Mouse (Mus musculus): ENCODE results near the gene Acvr1. TPM values are rescaled to one million over a fixed set of nuclear protein-coding genes. Genes with fewer than 3 reads are reported as not detected.

Gene Acvr1
- total RNA-seq, 2 experiments from 2014 or later: 57.6 to 63.7 TPM

DNA sequence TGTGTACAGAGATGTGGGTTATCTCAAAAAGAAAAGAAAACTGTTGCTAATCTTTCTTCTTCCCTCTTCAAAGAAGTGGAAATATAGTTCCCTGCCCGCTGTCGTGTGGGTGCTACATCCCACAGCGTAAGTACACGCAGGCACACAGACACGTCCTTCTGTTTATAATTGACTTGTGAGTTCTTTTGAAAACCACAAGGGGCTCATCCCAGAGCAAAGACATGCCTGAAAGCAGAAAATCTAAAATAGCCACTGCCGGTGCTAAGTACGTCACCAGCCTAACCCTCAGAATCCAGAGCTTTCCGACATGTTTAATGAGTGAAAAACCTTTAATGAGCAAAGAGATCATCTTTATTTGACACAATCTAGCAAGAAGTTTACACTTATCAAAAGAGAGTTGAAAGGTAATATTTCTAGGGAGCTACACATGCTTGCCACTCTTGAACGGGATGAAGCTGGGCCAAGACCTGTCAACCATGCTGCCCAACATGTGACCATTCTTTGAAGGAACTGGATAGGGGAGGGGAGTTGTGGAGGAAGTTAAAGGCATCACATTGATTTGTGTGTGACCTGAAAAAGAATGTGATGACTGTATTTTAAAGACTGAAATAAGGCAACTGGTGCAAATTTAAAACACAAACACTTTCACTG lies 85.4 kb downstream of the Acvr1 start:
- no peak for DNase-seq (ENCODE audit: low spot score in 2 of 2)

DNA sequence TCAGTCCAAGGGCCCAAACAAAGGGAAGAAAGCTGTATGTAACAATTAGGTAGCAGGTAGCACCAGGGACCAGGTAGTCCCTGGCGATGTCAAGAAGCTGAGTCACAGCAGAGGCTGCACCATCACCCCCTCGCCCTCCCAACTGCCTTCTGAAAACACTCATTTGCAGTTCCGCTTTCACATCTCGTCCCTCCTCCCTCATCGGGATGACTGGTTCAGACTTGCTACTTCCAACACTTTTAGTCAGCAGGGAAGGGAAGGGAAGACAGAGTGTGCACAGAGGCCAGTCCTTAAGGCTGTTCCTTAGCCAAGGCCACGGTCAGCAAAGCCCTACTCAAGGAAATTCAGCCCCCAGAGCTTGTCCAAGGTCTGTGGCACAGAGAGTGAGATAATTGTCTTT lies 86.2 kb downstream of the Acvr1 start:
- no peak for DNase-seq (ENCODE audit: low spot score in 2 of 2)

DNA sequence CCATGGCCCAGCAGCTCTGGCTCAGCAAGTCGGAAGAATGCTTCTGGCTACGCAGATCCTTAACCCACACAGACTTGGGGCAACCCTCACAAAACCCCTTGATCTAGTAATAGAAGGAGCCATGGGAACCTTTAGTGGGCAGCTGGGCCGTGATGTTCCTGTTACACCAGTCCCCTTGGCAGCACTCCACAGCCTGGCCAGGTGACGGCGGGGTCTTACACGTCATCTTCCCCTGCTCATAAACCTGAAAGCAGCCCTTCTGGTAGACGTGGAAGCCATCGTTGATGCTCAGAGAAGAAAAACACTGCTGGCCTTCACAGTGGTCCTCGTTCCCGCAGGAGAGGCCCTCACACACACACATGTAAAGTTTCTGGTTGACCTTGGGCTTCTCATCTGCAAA lies 87.4 kb downstream of the Acvr1 start:
- DNase-seq (ENCODE audit: low spot score in 2 of 2): no peak

GRCm38 (mm10) chr2:58478144-58478543 lies 88.8 kb downstream of the Acvr1 start:
- DNase-seq (ENCODE audit: low spot score in 2 of 2): no peak

DNA sequence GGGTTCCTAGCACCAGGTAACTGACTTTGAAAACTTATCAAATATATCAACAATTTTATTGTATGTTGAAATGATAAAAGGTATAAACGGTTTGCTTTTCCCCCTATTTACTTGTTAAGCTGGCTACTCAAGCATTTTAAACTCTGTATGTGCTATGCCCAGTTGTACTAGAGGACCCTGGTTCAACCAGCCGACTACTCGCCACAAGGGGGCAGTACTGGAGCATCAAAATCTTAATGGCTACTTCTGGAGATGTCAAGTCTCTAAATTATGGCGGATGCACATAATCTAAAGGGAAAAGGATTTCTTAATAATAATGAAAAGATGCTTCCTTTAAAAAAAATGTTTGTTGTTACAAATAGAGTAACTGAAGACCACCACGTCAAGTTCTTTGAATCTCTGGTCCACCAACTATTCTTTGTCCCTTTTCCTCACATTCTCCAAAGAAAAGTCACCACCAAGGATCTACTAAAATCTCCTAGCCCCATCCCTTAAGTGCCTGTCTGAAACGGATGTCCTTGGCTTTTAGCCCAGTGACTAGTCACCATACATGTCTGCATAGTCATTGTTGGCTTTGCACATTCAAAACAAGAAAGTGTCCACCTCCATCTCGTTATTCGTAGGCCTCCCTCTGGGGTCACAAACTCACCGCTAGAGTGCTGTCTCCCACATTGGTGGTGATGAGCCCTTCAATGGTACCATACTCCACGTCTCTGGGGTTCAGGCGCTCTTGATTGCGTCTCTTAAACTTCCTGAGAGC lies 89.8 kb downstream of the Acvr1 start:
- peak; percentile 61 to 73 for DNase-seq (ENCODE audit: low spot score in 2 of 2)

DNA sequence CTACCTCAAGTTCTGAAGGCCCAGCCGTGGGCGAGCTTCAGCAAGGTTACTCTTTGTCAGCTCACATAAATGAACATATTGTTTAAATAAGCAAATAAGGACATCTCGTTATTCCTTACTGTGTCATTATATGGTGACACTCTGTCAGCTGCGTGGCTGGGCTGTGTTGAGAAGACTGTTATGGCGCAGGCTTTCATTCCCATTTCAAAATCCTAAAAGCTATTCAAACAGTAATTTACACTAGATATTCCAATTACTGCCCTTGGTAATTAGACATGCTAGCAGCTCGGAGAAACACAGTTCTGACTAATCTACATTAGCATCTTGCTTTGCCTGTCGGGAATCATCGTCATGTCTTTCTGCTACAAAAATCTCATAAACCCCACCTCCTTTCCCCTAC lies 91.4 kb downstream of the Acvr1 start:
- DNase-seq (ENCODE audit: low spot score in 2 of 2): no peak

GRCm38 (mm10) chr2:58470290-58470689 lies 96.7 kb downstream of the Acvr1 start:
- DNase-seq (ENCODE audit: low spot score in 2 of 2): no peak

GRCm38 (mm10) chr2:58469816-58470215 lies 97.1 kb downstream of the Acvr1 start, which contains the start of gene Gm17409:
Gene Gm17409 (plus strand): TSS chr2:58470116.
- DNase-seq (ENCODE audit: low spot score in 2 of 2): no peak

DNA sequence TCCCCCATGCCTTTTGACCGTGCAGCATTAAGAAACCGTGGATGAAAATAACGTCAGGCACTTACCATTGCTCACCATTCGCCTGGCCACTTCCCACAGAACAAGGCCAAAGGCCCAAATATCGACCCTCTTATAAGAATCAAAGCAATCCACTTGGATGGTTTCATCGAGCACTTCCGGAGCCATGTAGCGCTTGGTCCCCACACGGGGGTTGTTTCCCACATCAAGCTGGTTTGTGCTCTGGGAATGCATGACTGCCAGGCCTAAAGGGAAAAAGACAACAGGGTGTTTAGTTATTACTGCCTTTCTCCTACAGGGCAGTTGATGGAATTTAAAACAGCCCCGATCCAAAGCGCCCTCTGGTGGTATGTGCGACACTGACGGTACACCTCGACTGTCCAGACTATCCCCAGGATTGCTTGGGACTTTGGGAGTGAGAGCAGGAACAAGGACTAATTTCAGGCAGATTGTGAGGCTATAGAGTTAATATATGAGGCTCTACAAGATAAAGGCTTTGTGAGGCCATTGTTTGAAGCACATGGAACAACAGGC lies 108.1 kb downstream of the Acvr1 start:
- DNase-seq (ENCODE audit: low spot score in 2 of 2): no peak

DNA sequence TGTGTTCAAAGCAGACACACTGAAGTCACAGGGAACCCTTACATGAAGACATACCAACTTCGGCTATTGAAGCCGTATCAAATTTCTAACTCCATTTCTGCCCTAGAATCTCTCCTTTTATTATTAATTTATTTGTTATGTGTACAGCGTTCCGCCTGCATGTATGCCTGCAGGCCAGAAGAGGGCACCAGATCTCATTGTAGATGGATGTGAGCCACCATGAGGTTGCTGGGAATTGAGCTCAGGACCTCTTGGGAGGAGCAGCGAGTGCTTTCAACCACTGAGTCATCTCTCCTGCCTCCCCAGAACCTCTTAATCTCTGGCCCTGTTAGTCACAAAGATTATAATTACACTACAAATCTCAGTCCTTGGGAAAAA lies 109.5 kb downstream of the Acvr1 start:
- DNase-seq (ENCODE audit: low spot score in 2 of 2): no peak

DNA sequence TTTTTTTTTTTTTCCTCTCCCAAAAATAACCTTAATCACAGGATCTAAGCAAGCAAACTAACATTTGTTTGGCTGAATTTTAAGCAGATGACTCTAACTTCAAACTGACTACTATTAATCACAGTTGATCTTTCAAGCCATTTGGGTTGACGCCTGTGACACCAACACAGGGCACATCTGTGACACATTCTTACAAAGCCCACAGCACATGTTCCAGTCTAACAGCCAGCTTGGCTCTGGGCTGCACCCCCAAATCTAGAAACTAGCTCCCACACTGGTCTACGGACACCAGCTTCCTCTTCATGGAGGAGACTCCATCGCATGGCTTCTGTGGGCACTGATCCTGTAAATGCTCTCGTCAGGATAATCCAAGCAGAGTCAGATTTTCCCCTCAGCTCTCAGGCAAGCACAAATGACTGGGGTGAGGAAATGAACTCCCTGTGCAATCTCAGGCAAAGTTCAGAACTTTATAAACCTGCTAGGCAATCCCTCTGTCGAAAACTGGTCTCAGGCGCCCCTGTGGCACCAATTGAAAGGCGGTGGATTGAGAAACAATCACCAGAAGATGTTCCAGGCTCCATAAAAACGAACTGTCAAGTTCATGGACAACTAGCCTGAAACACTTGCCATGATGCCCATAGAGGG lies 110.0 kb downstream of the Acvr1 start:
- DNase-seq (ENCODE audit: low spot score in 2 of 2): no peak

GRCm38 (mm10) chr2:58454095-58454865 lies 112.7 kb downstream of the Acvr1 start:
- DNase-seq (ENCODE audit: low spot score in 2 of 2): no peak

GRCm38 (mm10) chr2:58447001-58447400 lies 120.0 kb downstream of the Acvr1 start:
- no peak for DNase-seq (ENCODE audit: low spot score in 2 of 2)

DNA sequence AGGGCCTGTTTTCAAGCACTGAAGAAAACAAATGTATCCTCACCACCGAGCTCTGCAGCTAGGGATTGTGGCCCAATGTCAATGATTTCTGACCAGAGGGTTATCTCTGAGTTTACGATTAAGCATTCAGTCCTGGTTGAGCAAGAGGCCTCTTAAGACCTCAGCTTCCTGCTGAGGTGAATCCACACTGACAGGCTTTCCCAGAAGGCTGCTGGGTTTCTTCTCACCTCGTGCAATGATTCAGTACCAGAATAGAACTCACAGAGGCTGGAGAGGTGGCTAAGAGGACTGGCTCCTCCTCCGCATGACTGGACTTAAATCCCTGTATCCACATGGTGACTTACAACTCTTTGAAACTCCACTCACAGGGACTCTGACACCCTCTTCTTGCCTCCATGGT lies 123.8 kb downstream of the Acvr1 start:
- no peak for DNase-seq (ENCODE audit: low spot score in 2 of 2)

- DNase-seq (ENCODE audit: low spot score in 2 of 2): no peak
Measured at GRCm38 (mm10) chr2:58436911-58437310, 130.0 kb downstream of the Acvr1 start.

- no peak for DNase-seq (ENCODE audit: low spot score in 2 of 2)
Measured at GRCm38 (mm10) chr2:58435507-58435906, 131.4 kb downstream of the Acvr1 start.

DNA sequence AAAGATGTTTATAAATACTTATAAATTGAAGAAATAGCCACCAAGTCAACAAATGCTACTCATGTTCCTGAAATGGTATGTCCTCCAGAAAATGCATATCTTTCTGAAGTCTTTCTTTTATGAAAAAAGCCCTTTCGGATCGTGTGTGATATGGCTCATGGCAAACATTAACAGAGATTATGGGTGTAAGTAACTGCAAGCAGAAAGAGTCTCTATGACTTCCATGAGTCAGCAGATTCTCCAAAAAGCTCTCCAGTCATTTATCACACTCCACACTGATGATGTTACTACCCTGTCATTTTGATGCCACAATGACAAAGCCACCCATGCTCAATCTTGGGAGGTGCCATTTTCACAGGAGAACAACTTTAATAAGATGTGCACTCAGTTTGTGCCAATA lies 132.5 kb downstream of the Acvr1 start:
- DNase-seq (ENCODE audit: low spot score in 2 of 2): no peak

DNA sequence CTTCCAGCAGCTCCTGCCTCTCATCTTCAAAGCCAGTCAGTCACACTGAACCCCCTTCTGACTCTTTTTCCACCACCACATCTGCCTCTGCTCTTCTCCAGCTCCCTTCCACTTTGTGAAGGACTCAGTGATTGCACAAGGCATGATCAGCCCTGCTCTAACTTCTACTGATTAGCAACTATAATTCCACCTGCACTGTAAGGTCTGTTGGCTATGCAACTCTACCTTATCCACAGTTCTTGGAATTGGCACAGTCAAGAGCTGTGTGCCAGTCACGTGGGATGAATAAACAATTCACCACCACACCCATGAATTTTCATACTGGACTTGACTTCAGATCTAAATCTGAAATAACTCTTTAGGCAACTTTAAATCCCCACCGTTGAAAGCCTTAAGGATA lies 133.6 kb downstream of the Acvr1 start:
- DNase-seq (ENCODE audit: low spot score in 2 of 2): no peak

GRCm38 (mm10) chr2:58432211-58432610 lies 134.7 kb downstream of the Acvr1 start:
- no peak for DNase-seq (ENCODE audit: low spot score in 2 of 2)

GRCm38 (mm10) chr2:58425436-58426004 lies 141.4 kb downstream of the Acvr1 start:
- no peak for DNase-seq (ENCODE audit: low spot score in 2 of 2)

GRCm38 (mm10) chr2:58423319-58423718 lies 143.6 kb downstream of the Acvr1 start:
- no peak for DNase-seq (ENCODE audit: low spot score in 2 of 2)
